Mouse (Mus musculus): Measurements from ENCODE around the gene Rpap1.

Gene Rpap1

DNA sequence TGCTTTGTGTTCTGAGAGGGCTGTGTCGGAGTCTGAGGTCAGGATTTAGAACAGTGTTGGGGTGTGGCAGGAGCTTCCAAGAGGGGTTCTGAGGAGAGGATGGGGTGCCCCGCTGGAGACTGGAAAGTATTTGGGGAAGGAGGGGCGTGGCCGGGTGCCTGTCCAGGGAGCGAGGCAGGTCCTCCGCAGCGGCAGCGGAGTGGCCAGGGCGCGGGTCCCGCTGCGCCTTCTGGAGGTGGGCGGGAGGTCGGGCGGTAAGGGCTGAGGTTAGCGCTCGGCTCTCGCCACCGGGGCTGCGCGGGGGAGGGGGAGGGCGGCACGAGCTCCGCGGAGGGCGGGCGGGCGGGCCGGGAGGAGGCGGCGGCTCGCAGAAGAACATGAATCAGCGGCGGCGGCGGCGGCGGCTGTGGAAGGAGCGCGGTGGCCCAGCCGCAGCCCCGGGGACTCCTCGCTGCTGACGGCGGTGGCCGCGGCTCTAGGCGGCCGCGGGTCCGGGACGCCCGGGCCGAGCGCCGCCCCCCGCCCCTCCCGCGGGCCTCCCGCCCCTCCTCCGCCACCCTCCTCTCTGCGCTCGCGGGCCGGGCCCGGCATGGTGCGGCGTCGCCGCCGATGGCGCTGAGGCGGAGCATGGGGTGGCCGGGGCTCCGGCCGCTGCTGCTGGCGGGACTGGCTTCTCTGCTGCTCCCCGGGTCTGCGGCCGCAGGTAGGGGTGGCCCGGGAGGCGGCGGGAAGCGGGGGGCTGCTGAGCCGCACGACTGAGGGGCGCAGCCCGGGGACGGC, 12.0 kb upstream of the Rpap1 start:
- peak in 1 of 2 experiments; percentile 45 for DNase-seq (ENCODE audit: low spot score in 2 of 2)

- peak in 1 of 2 experiments; percentile 52 for DNase-seq (ENCODE audit: low spot score in 2 of 2)
Observed at GRCm38 (mm10) chr2:119798246-119798927, 11.1 kb upstream of the Rpap1 start.

GRCm38 (mm10) chr2:119797279-119797783, 10.0 kb upstream of the Rpap1 start, which contains the start of gene Tyro3:
Gene Tyro3, plus strand, starts transcription at chr2:119797733.
- no peak for DNase-seq (ENCODE audit: low spot score in 2 of 2)

- no peak for DNase-seq (ENCODE audit: low spot score in 2 of 2)
Observed at GRCm38 (mm10) chr2:119789996-119790395, 2.7 kb upstream of the Rpap1 start.

DNA sequence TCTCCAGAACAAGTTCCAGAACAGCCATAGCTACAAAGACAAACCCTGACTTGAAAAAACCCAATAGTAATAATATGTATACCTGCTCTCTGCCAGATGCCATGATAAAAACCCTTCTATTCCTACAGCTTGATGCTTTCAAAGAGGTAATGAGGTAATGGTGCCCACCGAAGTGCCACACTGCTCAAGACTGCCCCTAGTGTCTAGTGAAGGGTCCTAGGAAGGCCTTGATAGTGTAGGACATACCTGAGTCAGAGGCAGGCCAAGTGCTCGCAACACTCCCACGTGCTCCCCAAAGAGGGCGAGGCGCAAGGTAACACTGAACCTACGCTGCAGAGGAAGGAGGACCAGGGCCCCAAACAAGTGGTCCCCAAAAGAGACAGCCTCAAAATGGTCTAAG, 20.1 kb downstream of the Rpap1 start:
- DNase-seq (ENCODE audit: low spot score in 2 of 2) = no peak

- DNase-seq (ENCODE audit: low spot score in 2 of 2) = no peak
Observed at GRCm38 (mm10) chr2:119763924-119764323, 23.4 kb downstream of the Rpap1 start.

GRCm38 (mm10) chr2:119762276-119762675, 25.1 kb downstream of the Rpap1 start:
- DNase-seq (ENCODE audit: low spot score in 2 of 2) = no peak

- no peak for DNase-seq (ENCODE audit: low spot score in 2 of 2)
Observed at GRCm38 (mm10) chr2:119760251-119760650, 27.1 kb downstream of the Rpap1 start, which contains the start of gene Ltk. Gene Ltk, minus strand, starts transcription at chr2:119760431.

DNA sequence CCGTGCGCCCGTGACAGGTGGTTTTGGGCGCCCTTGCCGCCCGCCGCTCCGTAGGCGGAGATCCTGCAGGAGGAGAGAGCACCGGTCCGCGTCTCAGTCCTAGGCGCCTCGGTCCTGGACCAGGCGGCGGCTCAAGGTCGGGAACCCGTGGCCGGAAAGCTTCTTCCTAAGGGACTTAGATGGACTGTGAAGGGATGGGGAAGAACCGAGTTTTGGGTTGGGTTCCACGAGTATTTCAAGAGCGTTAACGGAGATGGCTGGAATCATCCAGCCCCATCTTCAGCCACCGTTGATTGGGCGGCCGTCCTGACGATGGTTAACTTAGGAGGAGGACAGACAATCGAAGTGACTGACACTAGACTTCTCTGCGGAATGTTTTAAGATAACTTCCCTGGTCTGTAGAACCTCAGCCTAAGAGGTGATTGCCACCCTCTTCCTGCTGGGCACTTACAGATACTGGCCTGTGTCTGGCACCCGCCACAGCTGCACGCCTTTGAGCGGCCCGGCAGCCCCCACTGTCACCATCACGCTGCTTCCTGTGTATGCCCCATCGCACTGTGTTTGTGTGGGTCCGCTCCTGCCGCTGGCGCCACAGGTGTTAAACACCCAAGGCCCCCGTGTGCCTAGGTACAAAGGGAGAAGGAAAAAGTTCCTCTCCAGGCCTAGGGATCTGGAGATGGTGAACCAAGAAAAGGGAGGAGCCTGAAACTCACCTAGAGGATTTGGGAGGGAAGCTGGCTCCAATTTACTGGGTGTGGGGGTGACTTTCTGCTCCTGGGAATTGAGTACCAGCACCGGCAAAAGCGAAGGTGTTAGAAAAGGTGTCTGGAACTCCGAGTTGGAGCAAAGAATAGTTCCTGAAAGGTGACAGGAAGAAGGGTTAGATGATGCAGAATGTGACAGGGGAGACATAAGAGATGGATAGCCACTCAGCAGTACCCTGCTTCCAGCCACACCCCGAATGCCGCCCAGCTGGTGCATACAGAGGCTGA, 28.2 kb downstream of the Rpap1 start:
- peak; percentile 44 to 49 for DNase-seq (ENCODE audit: low spot score in 2 of 2)

DNA sequence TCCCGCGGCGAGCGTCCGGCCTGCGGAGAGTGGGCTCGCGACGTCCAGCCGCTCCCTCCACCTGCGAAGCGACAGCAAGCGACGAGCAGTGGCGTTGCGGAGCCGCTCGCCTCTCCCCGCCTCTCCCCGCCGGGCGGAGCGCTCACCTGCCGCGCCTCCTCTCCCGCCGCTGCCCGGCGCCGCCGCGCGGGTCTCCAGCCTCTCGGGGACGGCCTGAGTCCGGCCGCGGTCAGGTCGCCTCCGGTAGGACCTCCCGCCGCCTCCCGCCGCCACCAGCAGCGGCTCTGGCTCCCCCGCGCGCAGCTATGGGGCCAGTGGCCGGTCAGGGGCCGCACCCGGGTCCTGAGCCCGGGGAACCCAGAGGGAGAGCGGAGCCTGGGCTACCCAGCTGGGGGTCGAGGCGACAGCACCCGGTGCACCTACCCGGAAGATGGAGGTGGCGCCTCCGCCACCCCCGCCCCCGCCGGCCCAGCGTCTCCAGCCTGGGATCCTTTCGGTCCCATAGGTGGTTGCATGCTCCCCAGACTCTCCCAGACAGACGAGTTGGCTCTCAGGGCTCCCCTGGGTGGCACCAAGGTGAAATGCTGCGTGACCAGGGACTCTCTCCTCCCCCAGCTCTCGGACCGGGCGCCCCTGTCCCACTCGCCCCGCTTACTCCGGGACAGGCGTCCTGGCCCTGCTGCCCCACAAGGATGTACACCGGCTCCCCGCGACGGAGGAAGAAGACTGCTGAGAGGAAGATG, 29.1 kb downstream of the Rpap1 start:
- peak in 1 of 2 experiments; percentile 36 for DNase-seq (ENCODE audit: low spot score in 2 of 2)

- no peak for DNase-seq (ENCODE audit: low spot score in 2 of 2)
Observed at GRCm38 (mm10) chr2:119757601-119758100, 29.7 kb downstream of the Rpap1 start.

- no peak for DNase-seq (ENCODE audit: low spot score in 2 of 2)
Observed at GRCm38 (mm10) chr2:119749260-119749659, 38.1 kb downstream of the Rpap1 start.

GRCm38 (mm10) chr2:119747554-119747953, 39.8 kb downstream of the Rpap1 start:
- DNase-seq (ENCODE audit: low spot score in 2 of 2) = no peak

GRCm38 (mm10) chr2:119745281-119745680, 42.1 kb downstream of the Rpap1 start:
- no peak for DNase-seq (ENCODE audit: low spot score in 2 of 2)

- no peak for DNase-seq (ENCODE audit: low spot score in 2 of 2)
Observed at GRCm38 (mm10) chr2:119744163-119745111, 42.9 kb downstream of the Rpap1 start.

- DNase-seq (ENCODE audit: low spot score in 2 of 2) = no peak
Observed at GRCm38 (mm10) chr2:119743808-119744162, 43.6 kb downstream of the Rpap1 start.

- peak in 1 of 2 experiments; percentile 19 for DNase-seq (ENCODE audit: low spot score in 2 of 2)
Observed at GRCm38 (mm10) chr2:119743176-119743807, 44.0 kb downstream of the Rpap1 start.

DNA sequence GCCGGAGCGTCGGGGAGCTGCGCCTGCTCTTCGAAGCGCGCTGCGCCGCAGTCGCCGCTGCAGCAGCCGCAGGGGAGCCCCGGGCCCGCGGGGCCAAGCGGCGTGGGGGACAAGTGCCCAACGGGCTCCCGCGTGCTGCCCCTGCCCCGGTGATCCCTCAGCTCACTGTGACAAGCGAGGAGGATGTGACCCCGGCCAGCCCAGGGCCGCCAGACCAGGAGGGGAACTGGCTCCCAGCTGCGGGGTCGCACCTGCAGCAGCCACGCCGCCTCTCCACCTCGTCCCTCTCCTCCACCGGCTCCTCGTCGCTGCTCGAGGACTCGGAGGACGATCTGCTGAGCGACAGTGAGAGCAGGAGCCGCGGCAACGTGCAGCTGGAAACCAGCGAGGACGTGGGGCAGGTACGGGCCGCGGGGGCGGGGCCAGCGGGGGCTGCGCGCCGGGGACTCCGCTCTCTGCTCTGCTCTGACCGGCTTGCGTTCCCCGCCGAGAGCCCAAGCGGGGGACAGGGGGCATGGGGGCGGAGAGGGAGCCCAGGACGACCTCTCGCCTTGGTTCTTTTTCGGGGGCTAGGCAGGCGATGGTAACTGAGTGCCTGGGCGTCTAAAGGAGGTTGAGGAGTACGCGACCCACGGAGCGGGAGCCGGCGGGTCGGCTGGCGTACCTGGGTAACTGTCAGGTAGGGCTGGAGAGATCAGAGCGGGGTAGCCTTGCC, 44.7 kb downstream of the Rpap1 start:
- DNase-seq (ENCODE audit: low spot score in 2 of 2) = peak; percentile 51 to 61
